Mouse (Mus musculus) cerebellum, adult 2 months (tissue): ENCODE data around the gene Cnnm4.

Experiments used
- CTCF ChIP-seq: fragments of 200-500 bp; IDR thresholded peaks from 2 replicates; pipeline ENCODE4 v1.5.1; 2011; ENCODE audit warnings: low read depth, mild to moderate bottlenecking, control low read depth, low read length, moderate library complexity, borderline replicate concordance; ENCODE audit not compliant: insufficient read depth
- POLR2A ChIP-seq: fragments of 200-500 bp; IDR thresholded peaks from 2 replicates; pipeline ENCODE4 v1.6.1; 2011; ENCODE audit warnings: low read length, control low read depth, borderline replicate concordance; ENCODE audit not compliant: insufficient read depth

GRCm38 (mm10) chr1:36513310-36513709, 41.9 kb downstream of the Cnnm4 start:
- TF ChIP-seq CTCF (no peak), POLR2A (no peak)
